Mouse (Mus musculus) gastrocnemius, adult 18-20 months (tissue): ENCODE data around the gene Snx30. TPM values are rescaled to one million over a fixed set of nuclear protein-coding genes. Genes with fewer than 3 reads are reported as not detected.

Experiments
- DNase-seq: peaks from one replicate; pipeline ENCODE4 v3.0.0; 2021; ENCODE audit warnings: low spot score
- total RNA-seq, 2 experiments: library from RNA; stranded (reverse); gene quantifications; 2 replicates each; pipeline ENCODE4 v1.2.3; 2021

Gene Snx30
- total RNA-seq, 2 experiments from 2014 or later: 2.9 to 3.7 TPM

GRCm38 (mm10) chr4:59822119-59822518 is 16.5 kb downstream of the Snx30 start:
- no peak for DNase-seq

- DNase-seq: peak; percentile 52
Measured at GRCm38 (mm10) chr4:59823470-59823869, 17.8 kb downstream of the Snx30 start.

DNA sequence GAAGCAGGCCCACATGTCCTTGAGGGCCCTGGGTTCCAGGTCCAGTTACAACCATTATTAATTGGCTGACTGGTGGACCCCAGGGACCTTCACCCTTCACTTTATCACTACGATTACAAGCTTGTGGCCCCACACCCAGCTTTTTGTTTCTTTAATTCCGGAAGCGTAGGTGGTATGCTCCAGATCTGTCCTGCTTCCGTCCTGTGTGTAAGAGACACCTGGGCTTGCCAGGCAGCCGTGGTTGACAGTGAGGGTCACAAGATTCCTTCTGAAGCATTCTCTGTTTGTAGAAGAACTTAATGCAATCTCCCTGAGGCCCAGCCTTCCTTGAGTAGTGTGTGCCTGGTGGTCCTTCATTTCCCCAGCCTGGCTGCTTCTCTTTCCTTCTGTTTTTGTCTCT is 19.2 kb downstream of the Snx30 start:
- DNase-seq: no peak

DNA sequence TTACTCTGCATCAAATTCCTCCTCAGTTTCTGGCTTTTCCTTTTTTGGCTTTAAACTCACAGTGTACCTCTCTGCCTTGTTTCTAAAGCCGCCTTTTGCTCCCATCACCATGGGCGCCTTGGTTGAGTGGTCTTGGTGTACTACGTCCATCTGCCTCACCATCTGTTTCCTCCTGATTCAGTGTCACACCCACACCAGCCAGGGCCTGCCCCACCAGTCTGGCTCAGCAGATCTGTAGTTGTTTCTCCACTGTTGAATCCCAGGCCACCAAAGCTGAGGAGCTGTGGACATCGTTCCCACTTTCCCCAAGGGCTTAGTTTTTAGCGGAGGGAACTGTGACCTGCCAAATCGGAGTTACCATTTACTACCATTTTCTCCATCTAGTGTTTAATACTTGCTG is 20.0 kb downstream of the Snx30 start:
- DNase-seq: no peak

DNA sequence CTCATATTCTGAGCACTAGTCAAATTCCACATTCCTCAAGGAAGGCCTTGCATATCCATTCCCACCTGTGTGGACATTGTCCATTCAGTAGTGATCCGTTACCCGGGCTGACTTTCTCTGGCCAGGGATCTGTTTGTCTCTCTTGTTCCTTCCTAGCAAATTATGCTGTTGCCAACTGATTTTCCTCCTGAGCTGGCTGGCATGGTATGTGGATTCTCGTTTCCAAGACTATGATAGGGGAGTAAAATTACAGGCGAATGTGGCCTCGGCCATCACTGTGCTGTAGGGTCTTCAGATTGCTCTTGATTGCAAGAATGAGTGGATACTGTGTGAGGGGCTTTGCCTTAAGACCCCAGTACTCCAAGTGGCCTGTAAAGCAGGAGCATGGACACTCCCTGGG is 20.7 kb downstream of the Snx30 start:
- DNase-seq: no peak

- DNase-seq: no peak
Measured at GRCm38 (mm10) chr4:59829072-59829471, 23.4 kb downstream of the Snx30 start.

DNA sequence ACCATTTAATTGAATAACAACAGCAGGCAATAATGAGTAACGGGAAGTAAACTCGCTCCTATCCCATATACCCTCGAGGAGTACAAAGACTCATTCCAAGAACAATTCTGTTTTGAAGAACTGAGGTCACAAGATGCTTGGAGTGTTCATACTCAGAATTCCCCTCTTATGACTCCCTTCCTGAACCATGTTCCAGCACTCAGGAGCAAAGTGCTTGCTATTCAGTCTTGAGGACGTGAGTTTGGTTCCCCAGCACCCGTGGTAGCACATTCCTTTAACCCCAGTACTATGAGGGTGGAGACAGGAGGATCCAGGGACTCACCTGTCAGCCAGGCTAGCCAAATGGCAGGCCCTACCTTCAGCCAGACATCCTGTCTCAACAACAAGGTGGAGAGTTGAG is 25.4 kb downstream of the Snx30 start:
- no peak for DNase-seq

GRCm38 (mm10) chr4:59832810-59833209 is 27.2 kb downstream of the Snx30 start:
- DNase-seq: no peak

DNA sequence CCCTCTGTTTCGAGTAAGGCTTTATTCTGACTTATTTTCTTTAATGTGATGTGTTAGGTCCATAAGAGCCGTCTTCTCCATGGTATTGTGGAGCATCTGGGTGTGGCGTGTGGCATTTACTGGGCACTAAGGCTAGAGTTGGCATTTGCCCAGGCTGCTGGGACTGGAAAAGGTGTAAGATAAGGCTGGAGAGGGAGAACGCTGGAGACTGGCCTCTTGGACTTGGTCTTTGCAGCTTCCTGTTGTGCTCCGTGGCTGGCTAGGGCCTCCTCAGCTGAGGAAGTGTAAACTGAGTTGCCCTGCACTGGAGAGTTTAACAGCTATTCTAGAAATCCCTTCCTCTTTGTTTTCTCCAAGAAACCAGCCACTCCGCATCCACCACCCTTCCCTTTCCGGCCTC is 32.0 kb downstream of the Snx30 start:
- no peak for DNase-seq

GRCm38 (mm10) chr4:59844460-59845244 is 39.0 kb downstream of the Snx30 start:
- no peak for DNase-seq

DNA sequence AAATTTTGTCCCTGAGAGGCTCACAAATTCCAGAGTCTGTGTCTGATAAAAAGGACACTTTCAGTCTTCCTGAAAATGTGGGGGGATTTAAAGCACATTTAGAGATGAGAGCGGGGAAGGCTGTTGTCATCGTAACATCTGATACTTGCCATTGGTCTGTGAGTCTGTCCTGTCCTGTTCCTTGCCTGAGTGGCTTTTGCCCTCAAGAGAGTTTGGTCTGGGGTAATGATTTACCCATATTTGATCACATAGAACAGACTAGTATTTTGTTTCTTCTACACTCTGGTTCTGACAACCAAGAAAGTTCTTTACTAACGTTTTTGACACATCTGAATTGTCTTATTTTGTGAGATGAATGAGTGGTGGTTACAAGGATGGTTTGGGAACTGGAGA is 39.6 kb downstream of the Snx30 start:
- no peak for DNase-seq

DNA sequence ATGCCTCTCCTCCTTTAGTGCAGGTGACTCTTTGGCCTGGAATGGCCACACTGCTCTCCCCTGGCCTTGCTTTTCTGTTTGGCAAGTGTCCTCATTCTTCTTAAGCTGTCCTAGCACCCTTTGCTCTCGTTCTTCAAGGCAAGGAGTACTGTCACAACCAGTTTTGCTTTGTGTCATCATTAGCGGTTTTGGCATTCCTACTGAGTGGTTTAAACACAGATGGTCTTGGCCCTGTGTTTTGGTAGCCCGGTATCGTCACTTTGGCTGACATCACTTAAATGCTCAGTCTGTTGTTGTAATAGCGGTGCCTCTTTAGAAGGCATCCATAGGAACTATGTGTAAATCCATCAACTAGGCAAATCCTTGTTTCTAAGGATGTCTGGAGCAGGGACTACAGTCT is 41.8 kb downstream of the Snx30 start:
- DNase-seq: no peak

DNA sequence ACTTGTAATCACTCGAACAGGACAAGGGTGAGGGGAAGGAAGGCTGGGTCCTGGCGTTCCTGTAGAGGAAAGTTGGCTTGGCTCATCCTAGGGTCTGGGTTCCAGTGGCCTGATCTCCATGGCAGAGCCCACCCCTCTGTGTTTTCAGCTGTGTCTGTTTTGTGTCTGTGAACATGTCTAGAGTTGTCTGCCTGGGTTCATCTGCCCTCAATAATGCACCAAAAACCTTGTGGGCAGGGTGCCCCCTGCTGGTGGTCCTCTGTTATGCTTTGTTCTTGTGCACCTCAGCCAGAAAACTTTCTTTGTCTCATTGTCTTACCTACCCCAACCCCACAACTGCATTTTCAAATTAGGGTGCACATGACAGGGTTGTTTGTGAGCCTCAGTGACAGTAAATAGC is 44.5 kb downstream of the Snx30 start:
- DNase-seq: peak; percentile 75

- DNase-seq: no peak
Measured at GRCm38 (mm10) chr4:59850886-59851623, 45.4 kb downstream of the Snx30 start.

DNA sequence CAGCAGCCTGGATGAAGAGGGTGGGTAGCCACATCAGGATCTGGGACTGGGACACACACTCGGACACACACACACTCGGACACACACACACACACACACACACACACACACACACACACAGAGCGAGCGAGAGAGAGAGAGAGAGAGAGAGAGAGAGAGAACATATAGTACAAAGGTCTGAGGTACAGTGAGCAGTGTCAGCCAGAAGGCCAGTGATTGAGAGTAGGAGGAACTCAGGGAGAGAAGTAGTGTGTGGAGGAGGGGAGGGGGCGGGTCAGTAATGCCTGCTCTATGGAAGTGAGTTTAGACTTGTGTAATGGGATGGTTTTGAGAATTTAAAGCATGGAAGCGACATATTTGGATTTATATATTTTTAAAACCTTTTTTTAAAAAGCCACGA is 47.5 kb downstream of the Snx30 start:
- DNase-seq: no peak

DNA sequence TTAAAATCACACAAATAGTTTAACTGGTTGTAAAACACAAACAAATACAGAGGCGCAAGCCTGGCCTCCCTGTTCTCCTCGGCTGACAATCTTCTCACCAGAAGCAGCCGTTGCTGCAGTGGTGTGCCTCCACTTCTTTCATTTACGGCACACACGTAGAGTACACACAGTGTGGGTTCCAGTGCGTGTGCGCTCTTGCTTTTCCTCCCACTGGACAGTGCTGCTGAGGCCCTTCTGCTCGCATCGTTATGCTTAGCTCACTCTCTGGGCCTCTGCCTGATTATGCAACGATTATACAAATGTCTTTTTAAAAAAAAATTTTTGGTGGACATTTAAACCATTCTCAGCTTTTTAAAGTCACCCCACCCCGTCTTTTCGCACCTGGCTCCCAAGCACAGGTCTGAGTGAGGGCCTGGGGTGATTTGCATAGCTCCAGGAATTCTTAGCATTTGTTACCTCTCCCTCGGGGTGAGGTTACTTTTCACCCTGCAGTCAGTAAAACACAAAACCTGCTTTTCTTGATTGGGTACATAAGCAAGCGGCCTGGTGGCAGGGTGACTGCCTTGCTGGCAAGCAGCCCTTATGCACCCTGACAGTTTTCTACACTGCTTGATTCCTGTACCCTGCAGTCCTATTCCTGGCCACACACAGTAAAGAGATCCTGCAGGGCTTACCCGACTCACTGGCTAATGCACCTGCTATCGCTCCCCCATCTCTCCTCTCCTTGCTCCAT is 54.2 kb downstream of the Snx30 start:
- no peak for DNase-seq

- no peak for DNase-seq
Measured at GRCm38 (mm10) chr4:59860431-59860830, 54.8 kb downstream of the Snx30 start.

DNA sequence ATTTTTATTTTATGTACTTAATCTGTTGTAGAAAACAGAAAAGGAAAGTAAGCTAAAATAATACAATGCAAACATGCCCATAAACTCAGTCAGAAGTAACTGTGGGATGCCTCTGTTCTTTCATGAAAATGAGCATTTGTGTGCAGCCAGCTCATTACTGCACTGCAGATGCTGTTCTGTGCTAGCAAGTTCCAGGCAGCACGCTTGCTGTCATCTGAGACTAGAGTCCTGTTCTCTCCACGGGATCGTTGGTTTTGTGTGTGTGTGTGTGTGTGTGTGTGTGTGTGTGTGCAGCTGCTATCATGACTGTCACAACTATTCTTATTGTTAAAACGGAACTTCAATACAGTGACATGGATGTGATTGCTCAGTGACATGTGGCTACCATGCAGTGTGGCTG is 56.2 kb downstream of the Snx30 start:
- DNase-seq: no peak

DNA sequence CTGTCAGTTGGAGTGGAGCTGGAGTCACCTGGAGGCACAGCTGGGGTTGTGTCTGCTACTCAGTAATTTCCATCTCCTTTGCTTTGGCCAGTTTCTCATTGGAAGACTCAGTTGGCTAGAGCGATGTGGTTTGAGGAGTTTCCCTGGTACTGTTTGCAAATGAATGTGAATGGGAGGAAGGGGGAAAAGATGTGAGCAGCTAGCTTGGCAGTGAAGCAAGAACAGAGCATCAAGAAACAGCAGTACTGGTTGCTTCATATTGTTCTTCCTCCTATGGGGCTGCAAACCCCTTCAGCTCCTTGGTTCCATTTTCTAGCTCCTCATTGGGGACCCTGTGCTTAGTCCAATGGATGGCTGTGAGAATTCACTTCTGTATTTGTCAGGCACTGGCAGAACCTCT is 56.7 kb downstream of the Snx30 start:
- no peak for DNase-seq

- DNase-seq: peak; percentile 24
Measured at GRCm38 (mm10) chr4:59863869-59864268, 58.2 kb downstream of the Snx30 start.

DNA sequence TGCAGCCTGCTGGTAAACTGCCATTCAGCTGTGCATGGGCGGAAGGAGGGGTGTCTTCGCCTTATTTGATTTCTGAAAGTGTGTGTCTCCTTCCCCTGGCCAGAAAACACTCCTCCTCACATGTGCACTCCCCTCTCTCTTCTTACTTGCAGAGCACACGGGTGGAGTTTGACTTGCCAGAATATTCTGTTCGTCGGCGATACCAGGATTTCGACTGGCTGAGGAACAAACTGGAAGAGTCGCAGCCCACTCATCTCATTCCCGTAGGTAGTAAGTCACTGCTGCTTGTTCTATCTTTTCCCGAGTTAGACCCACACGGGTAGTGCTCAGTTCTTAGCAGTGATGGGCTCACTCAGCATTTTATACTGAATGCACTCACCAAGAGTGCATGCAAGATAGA is 62.4 kb downstream of the Snx30 start:
- no peak for DNase-seq

DNA sequence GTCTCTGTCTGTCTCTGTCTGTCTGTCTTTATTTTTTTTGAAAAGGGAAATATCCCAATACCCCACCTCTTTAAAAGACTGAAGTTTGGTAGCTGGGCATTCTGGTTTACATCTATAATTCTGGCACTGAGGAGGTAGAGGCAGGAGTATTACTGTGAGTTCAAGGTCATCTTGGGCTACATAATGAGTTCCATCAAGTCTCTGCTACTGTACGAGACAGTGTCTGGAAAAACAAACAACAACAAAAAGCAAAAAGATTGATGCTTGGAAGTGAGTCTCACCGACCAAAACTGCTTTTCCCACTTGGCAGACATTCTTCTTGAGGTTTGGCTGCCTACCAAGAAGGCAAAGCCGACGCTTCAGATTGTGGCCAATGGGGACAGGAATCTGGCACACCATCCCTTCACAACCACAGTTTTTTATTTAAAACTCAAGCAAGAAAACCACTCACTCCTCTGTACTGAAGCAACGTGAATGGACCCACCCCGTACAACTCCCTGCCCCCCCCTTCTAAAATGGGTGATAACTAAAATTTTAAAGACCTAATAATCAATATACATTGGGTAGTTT is 63.9 kb downstream of the Snx30 start:
- peak; percentile 56 for DNase-seq
